Mouse (Mus musculus) c-Kit-negative CD71-positive TER-119-positive erythroid progenitor cells, embryonic 14.5 days (primary cell): Measurements from ENCODE around the gene Bach1.

ENCODE experiments used
- DNase-seq: peaks from one replicate; pipeline ENCODE4 v3.0.0-alpha.2; 2013; ENCODE audit warnings: low read depth, low spot score

Bach1 gene

GRCm38 (mm10) chr16:87711961-87712360, 13.2 kb downstream of the Bach1 start:
- DNase-seq: no peak

GRCm38 (mm10) chr16:87712986-87713693, 14.4 kb downstream of the Bach1 start:
- peak; percentile 91 for DNase-seq

GRCm38 (mm10) chr16:87714550-87714949, 15.8 kb downstream of the Bach1 start:
- no peak for DNase-seq

- DNase-seq: no peak
Observed at GRCm38 (mm10) chr16:87715221-87715620, 16.5 kb downstream of the Bach1 start.

- no peak for DNase-seq
Observed at GRCm38 (mm10) chr16:87716269-87716668, 17.5 kb downstream of the Bach1 start.

- no peak for DNase-seq
Observed at GRCm38 (mm10) chr16:87717046-87717660, 18.4 kb downstream of the Bach1 start.

- no peak for DNase-seq
Observed at GRCm38 (mm10) chr16:87719071-87719470, 20.3 kb downstream of the Bach1 start.

GRCm38 (mm10) chr16:87719688-87720283, 21.0 kb downstream of the Bach1 start:
- DNase-seq: no peak

GRCm38 (mm10) chr16:87720851-87721409, 22.2 kb downstream of the Bach1 start:
- no peak for DNase-seq

GRCm38 (mm10) chr16:87722857-87723256, 24.1 kb downstream of the Bach1 start:
- no peak for DNase-seq

- DNase-seq: no peak
Observed at GRCm38 (mm10) chr16:87723479-87723878, 24.7 kb downstream of the Bach1 start.

- no peak for DNase-seq
Observed at GRCm38 (mm10) chr16:87724826-87725225, 26.1 kb downstream of the Bach1 start.

- DNase-seq: no peak
Observed at GRCm38 (mm10) chr16:87725241-87725640, 26.5 kb downstream of the Bach1 start.

GRCm38 (mm10) chr16:87725963-87726362, 27.2 kb downstream of the Bach1 start:
- DNase-seq: no peak

GRCm38 (mm10) chr16:87726369-87726768, 27.6 kb downstream of the Bach1 start:
- DNase-seq: no peak

- no peak for DNase-seq
Observed at GRCm38 (mm10) chr16:87727250-87727649, 28.5 kb downstream of the Bach1 start.

- DNase-seq: no peak
Observed at GRCm38 (mm10) chr16:87727918-87728317, 29.2 kb downstream of the Bach1 start.

- DNase-seq: no peak
Observed at GRCm38 (mm10) chr16:87728703-87729102, 30.0 kb downstream of the Bach1 start.

GRCm38 (mm10) chr16:87729469-87729868, 30.7 kb downstream of the Bach1 start:
- no peak for DNase-seq

GRCm38 (mm10) chr16:87734868-87735381, 36.2 kb downstream of the Bach1 start:
- no peak for DNase-seq

- DNase-seq: no peak
Observed at GRCm38 (mm10) chr16:87736106-87736505, 37.4 kb downstream of the Bach1 start.

- no peak for DNase-seq
Observed at GRCm38 (mm10) chr16:87737296-87737695, 38.6 kb downstream of the Bach1 start.
